Mouse (Mus musculus) retina, embryonic 14.5 days (tissue): ENCODE measurements around the gene Rxra.

Source experiments
- DNase-seq: peaks from one replicate; pipeline ENCODE4 v3.0.0-alpha.2; 2015; ENCODE audit warnings: low spot score

The Rxra gene

DNA sequence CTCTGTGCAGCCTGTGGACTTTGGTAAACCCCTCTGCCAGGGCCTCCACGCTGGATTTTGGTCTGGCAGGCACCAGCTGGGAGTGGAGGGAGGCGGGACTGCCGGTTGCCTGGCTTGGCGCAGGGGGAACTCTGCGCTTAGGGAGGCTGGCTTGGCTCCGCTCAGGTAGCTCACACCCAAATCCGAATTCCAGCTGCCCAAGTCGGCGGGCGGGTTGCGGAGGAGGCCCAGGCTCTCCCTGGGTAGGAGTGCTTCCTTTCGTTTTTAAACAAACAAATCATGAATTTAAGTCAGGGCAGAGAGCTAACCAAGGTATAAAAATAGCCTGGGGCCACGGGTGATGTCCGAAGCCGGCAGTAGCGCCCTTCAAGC is at the start of gene Rxra:
Rxra (plus strand) TSS at position 335 of the 372 bp plus-strand sequence.
- no peak for DNase-seq

DNA sequence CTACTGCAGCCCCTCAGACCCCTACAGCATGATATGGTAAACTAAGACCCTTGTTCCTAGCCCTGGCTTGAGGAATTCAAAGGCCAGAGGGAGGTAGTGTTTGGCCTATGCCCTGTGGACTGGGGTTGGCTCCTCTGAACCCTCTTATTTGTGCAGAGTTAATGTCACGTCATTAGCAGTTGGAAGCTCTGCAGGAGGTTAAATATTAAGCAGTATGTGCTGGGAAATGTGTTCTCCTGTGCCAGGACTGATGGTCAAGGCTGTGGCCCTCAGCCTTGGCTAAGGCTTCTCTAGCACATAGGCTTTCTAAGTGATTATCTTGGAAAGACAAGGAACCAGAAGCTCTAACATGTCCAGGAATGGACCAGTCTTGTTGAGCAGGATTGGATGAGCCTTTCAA is 49.6 kb upstream of the Rxra start:
- DNase-seq, result no peak

DNA sequence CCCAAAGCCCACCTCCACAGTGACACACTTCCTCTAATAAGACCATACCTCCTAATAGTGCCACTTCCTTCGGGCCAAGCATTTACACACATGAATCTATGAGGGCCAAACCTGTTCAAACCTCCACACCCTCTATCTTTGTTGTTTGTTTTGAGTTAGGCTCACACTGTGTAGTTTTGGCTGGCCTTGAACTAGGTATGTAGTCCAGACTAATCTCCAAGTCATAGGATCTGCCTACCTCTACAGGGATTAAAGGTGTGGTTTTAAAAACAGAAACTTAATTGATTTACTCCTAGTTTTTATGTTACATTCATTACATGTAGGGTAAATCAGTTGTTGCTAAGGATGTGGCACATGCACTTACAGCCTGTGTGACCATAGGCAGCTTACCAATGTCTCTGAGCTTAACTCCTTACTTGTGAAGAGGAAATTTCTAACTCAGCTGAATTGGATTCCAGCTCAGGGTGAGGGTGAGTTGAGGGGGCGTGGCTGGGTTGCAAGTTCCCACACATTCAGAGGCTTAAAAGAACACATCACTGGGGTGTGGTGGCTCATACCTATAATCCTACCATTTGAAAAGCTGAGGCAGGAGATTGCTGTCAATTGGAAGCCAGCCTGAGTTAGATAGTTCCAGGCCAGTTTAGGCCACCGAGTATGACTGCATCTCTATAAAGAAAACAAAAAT is 45.5 kb upstream of the Rxra start:
- DNase-seq, result no peak

DNA sequence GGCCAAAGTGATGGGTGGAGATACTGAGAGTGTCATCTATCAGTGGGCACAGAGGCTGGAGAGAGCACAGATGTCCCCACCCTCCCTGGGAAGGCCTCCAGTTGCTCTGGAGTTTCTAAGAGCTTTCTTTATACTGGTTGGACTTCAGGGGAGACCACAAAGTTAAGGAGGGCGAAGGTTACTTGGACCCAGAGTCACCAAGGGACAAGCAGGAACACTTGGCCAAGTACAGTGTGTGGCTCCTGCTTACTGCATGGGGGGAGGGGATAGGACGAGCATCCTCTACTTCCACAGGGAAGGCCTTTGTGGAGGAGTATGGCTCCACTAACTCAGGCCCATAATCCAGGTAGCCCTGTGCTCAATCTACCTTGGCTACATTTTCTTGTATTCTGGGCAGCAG is 42.8 kb upstream of the Rxra start:
- no peak for DNase-seq

DNA sequence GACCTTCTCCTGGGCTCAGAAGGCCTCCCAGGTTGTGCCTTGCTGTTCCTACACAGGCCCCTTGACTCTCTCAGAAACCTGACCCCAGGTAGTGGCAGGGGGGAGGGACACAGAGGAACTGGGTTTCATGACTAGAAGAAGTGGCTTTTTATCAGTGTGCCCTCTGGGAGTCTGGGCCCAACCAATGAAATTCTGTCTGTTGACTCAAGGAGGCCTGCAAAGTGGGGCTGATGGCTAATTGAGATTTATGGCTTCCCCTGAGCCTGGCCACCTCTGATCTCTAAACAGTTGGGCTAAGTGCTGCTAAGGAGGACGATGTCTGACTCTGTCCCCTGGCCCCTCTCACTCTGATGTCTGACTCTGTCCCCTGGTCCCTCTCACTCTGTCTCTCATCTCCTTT is 42.2 kb upstream of the Rxra start:
- no peak for DNase-seq

DNA sequence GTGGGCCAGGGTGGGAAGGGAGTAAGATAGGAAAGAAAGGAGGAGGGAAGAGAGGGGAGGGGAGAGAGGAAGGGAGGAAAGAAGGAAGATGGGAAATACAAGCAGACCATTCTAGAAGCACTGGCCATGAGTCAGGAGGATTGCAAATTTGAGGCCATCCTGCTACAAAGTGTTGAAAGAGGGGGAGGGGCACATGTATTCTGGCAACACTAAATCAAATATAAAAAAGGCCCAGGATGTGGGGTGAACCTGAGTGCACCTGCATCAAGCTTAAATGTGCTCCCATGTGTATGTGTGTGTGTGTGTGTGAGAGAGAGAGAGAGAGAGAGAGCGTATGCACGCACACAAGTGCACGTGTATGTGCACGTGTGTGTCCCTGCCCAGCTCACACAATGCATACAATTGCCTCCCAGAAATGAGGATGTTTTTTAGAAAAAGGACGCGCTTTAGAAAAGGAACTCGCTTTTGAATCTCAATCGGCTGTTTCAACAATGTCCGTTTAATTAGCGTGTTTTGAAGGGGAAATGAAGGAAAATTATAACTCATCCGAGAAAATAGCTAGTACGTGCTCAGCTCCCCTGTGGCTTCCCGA is 41.0 kb upstream of the Rxra start:
- DNase-seq, result no peak

DNA sequence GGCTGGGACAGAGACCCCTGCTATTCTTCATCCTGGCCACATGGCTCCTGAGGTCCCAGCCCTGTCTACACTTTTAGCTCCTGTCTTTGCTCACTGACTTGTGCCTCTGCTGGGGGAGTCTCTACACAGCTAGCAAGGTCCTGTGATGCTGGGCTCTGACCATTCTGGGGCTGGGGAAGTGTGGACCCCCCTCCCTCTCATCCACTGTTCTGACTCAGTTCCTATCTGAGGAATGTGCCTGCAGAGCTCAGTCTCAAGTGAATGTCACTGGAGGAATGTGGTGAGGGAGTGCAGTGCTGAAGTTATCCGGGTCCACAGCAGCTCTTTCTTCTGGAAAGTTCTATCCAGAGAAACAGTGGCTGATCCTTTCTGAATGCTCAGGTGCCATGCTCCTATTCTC is 39.4 kb upstream of the Rxra start:
- no peak for DNase-seq

DNA sequence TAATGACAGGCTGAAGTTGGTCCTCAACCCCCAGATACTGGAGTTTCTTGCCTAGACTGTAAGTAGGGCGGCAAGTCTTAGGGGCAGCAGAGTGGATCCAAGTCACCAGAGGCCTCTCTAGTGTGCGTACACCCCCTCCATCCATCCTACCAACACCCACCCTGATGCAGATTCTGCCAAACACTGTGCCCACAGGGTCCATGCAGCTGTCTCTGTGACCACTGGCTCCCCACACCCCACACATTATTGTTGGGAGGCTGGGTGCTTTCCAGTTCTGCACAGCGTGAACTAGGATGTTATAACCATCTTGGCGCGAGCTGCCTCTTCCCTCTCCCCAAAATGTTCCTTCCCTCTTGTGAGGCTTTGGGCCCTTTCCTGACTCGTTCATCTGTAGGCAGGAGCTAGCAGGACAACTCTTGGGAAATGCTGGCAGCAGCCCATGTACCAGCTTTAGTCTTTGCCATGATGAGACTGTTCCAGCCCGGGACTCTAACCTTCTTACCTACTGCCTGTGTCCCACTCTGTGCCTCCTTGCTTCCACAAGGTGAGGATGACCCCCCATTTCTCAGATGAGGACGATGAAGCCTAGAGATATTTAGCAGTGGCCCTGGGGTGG is 38.9 kb upstream of the Rxra start:
- DNase-seq, result no peak

DNA sequence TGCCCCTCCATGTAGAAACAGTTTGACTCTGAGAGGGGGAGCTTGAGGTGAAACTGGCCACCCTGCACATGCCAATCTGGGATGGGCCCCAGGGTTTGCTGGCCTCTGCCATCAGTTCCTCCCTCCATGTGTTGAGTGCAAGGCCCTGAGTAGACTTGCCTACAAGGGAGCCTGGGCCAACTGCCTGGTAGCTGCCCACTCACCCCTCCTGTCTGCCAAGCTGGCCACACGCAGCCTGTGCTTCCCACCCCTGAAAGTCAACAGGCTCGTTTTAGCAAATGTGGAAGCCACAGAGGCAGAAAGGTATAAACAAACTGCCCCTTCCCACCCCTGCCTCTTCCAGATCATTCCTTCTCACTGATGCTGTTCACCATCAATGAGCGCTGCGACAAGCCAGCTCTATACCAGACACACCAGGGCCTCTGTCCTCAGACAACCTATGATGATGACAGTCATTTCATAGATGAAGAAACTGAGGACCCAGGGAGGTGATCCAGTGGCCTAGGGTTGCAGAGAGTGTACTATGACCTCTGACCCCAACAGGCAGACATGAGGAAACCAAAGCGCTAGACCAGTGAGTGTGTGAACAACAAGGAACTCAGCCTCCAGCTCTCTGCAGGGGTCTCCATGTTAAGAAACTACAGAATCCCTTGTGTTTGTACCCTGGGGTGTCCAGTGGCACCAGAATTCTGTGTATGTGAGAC is 36.5 kb upstream of the Rxra start:
- DNase-seq, result no peak

DNA sequence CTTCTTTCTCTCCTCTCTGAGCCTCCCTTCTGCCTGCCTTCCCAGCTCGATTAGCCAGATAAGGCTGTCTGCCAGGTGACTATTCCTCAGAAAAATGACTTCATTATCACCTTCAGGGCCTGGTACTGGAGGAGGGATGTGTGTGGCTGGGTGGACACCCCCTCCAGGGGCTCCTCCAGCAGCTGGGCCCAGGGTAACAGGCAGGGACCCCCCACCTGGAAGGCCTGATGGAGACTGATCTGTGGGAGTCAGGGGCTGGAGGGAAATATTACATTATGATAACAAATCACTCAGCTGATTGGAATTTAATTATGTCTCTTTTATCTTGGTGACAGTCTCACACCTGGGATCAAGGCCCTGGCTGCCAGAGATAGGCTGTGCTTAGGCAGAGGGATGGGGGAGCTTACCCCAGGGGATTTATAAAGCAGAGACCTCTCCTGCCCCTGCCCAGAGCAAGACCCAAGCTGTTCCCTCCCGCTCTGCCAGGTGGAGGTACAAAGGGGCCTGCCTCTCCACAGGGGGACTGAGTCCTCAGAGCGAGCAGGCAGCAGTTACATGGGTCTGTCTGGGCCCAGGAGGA is 35.2 kb upstream of the Rxra start:
- no peak for DNase-seq

DNA sequence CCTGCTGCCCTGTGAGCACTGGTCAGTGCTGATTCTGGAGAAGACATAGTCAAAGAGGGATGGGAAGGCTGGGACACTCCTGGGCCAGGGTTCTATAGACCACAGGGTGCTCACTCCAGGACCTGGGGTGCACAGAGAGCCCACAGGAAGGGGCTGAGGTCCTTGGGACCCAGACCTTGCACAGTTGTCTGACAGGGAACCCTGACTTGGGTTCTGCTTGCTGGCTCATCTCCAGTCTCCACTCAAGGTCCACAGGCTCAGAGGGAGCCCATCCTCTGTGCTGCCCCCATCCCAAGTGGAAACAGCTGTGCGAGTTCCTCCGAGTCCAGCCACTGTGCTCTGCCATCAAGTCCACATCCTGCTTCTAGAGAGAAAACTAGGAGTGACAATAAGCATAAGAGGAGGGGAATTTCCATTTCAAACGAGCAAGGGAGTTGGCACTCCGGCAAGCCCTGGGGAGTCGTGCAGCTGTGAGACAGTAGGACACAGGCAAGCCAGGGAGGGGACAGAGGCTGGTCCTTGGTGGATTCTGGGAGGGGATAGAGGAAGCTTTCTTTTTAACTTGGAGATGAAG is 31.6 kb upstream of the Rxra start:
- DNase-seq, result no peak

DNA sequence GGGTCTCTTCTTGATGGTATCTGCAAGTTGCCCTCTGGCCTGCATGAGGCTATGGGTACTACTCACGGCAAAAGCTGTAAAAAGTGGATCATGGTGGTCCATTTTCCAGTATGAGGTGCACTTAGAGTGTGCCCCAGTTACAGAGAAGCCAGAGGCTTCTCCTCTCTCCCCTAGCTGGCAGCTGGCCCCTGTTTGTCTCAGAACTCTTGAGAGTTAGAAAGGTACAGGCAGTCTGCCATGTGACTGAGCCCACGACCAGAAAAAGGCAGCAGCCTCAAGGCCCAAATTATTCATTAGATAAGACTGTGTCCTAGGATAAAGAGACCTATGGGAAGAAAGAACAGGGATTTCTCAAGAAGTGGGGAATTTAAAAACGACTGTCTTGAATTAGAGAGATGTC is 30.8 kb upstream of the Rxra start:
- DNase-seq, result no peak

DNA sequence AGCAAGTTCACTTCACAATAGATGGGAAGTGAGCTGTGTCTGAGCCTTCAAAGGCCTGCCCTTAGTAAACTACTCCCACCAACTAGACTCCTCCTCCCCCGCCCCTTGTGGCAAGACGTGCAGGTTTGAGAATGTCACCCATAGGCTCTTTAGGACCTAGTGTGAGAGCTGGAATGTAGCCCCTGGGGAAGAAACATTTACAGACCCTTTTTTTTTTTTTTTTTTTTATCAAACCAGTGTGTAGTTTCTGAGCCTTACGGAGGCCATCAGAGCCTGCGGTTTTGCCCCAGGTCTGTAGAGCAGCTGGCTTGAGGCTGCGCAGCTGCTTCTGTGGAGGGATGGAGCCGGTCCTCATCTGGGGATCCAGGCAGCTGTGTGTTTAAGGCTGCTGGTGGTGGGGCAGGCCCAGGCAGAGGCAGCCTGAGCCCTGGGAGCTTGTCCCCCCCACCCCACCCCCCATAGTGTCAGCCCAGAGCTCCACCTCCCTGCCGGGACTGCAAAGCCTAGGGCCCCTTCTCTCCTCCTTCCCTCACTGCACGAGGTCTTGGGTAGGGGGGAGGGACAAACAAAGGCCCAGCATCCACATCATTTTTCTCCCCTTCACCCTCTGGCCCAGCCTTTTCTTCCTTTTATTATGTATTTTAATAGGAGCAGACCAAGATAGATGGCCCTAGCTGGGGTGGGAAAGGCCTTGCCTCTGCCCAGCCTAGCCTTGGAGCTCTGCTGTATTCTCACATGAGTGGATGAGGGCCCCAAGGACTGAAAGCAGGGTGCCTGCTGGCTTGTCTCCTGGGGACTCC is 26.2 kb upstream of the Rxra start:
- DNase-seq, result no peak

DNA sequence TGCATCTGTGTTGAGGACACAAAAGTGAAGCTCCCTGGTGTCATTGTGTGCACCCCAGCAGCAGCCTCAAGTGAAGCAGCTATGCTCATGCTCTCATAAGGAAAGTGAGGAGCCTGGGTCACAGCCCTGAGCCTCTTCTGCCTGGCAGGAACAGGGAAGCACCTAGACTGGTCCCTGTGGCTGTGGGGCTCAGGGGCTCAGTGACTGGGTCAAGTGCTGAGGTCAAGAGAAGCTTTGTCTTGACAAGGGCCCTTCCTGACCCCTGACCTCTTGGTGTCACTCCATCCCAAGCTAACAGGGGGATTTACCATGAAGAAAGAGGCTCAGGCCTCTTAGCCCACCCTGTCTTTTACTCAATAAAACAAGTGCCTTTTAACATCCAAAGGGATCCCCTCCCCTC is 25.2 kb upstream of the Rxra start:
- no peak for DNase-seq

DNA sequence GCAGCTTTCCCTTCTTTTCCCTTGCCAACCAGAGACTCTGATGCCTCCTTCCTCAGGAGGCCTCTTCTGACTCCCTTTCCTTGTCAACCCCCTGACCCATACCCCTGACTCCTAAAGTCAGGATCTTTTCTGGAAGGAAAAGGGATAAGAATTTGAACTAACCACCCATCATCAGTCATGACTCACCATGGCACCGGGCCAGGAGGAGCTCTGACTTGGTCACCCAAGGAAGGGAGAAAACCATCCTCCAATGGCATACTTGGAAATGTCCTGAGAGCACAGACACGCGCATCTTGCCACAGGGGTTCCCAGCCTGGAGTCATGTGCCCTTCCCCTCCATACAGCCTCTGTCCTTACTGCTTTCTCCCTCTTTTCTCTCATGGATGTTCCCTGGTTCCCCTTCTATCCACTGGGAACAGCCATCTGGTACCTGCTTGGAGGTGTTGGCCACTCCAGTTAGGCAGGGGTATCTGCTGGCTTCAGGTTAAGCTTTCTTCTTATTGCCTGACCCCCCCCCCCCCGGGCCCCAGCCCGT is 22.7 kb upstream of the Rxra start:
- no peak for DNase-seq

DNA sequence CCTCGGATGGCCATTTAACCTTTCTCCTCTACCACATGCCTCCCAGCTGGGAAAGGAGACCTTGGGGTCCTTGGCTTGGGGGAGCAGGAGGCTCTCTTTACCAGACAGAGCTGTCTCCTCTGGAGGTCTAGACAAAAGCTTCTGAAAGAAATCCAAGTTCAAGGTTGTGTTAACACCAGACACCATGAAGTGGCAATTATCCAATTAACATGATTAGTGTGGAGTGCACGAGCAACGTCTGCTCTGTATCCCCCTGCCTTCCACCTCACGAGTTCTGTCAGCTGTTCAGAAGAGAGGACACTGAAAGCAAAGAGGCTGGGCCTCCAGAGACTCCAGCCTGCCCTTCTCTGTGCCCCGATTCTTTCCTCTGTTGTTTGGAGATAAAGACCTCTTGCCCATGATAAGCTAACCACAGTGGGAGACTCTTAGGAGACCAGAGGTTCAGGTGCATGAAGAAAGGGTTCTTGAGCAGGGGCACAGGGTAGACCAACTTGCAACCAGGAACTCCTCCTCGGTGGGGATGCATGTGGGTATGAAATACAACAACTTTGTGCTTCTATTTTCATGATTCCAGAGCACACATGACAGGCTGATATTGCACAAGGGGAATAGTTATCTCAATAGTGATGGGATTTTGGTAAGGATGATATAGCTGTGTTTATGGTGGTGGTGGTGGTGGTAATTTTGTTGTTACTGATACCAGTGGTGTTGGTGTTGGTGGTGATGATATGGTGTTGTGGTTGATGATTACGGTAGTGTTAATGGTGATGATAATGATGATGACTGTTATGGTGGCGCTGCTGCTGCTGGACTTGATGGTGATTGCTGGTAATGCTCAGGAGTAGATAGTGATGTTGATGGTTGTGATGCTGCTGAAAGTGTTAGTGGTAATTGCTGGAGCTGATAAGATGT is 21.7 kb upstream of the Rxra start:
- peak; percentile 47 for DNase-seq

DNA sequence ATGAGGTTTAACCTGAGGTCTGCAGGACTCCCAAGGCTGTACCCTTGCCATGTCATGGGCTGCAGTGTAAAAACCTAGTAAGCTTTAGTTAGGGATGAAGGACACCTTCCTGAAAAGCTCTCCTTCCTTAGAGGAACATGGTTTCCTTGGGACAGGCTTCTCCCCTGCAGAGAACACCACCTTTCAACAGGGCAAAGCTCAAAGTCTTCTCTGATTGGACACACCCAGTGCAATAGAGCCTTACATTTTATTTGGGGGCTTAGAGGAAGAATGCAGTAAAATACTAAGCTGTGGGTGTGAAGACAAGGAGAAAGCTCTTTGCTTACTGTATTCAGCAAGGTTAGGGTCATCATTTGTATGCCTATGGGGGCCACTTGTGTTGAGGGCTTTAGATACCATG is 19.7 kb upstream of the Rxra start:
- no peak for DNase-seq

DNA sequence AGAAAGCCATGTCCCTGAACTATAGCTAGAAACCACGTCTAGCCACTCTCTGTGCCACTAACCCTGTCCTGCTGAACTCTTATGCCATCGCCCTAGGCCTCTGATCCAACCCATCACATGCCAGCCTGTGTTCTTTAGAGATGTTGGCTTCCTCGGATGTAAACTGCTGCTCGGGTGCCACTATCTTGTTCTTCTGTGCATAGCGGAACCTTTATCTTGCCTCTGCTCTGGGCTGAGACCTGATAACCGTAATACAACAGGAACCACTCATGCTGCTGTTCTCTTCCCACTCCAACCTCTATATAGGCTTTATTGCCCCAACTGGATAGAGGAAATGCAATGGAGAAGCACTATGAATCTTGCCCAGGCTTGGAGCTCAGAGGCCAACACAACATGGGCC is 11.0 kb upstream of the Rxra start:
- DNase-seq, result no peak

DNA sequence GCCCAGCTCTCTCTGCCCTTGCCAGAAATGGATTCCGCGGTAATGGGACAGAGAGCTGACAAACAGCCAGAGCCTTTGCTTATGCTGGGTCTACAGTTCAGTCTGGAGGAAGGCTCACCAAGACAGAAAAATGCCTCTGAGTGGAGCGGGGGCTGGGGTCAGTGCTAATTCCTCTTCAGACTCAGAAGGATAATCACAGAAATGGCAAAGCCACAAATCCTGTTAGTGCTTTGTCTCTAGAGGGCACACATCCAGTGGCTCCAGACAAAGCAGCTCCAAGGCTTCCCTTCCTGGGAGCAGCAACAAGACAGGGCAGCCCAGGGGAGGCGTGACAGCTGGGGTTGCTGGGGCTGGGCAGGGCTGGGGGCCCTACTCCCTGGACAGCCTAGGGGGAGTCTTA is 9.5 kb upstream of the Rxra start:
- DNase-seq, result peak; percentile 46

DNA sequence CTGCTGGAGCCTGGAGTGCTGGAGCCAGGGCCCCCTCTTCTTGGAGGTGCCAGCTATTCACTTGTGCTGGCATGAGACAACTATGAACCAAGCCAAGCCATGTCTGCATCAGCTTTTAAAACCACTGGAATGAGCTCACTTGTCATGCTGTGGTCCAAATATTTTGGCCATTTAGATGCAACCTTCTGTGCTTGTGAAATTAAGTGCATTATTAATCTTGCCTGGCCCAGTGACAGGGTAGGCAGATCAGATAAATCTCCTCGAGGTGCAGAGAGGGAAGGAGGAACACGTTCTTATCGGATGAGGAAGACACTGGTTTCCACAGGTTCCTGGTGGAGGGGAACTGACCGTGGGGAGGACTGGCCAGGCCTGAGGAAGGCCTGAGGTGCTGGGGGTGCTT is 8.6 kb upstream of the Rxra start:
- no peak for DNase-seq
